Mouse (Mus musculus): ENCODE data around the gene Tnrc6a.

Gene Tnrc6a

DNA sequence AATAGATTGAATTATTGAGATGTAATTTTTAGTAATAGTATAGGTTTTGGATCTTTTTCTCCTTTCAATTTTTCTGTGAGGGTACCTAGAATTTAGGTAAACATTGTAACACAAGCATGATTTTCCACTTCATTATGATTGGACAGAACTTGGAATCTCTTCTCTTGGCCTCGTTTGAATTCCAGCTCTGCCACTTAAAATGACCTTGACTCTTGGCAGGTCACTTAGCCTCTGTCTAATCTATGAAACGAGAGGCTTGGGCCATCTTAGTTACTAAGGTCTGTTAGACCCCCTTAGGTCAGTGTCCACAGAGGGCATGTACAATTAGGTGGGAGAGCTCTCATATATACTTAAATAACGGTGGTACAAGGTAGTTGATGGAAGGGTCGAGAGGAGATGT is 2.4 kb downstream of the Tnrc6a start:
- no peak for DNase-seq

GRCm38 (mm10) chr7:123127301-123127700 is 3.6 kb downstream of the Tnrc6a start:
- no peak for DNase-seq

DNA sequence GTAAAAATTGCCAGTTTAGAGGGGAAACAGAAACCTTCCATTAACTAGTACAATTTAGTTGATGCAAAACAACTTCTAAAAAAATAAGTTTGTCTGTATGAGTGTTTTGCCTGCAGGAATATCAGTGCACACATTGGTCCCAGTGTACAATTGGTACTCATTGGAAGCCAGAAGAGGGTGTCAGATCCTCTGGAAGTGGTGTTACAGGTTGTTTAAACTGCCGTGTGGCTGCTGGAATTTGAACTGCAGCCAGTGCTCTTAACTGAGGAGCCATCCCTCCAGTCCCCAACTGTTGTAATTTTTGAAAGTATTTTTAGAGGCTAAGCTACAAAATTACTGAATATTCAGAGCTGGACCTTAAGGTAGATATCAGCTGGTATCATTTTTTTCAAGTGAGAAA is 4.3 kb downstream of the Tnrc6a start:
- DNase-seq = no peak

DNA sequence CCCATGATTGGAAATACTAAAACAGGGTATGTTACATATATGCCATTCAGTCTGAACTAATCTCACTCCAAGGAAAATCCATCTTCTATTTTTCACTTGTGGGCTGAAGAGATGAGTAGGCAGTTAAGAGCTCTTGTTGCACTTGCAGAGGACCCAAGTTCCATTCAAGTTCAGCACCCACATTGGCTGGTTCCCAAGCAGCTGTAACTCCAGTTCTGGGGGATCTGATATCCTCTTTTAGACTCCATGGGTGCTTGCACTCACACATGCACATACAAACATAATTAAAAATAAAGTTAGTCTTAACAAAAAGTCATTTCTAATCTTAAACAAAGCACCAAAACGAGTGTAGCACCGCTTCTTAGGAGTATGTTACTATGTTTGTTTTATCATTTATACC is 5.4 kb downstream of the Tnrc6a start:
- no peak for DNase-seq

GRCm38 (mm10) chr7:123130198-123130597 is 6.5 kb downstream of the Tnrc6a start:
- DNase-seq = no peak

DNA sequence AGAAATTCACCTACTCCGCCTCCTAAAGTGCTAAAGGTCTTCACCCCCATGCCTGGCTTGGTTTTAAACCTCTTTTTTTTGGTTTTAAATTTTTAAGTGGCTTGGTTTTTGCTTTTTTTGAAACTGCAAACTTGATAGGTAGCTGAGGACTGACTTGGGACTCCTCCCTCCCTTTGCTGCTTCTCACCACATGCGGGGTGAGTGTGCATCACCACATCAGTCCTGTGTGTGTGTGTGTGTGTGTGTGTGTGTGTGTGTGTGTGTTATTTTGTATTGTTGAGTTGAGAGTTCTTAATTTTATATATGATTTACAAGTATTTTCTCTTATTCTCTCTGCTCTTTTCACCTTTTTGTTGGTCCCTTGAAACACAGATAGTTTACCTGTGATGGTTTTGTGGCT is 8.7 kb downstream of the Tnrc6a start:
- peak; percentile 12 for DNase-seq

DNA sequence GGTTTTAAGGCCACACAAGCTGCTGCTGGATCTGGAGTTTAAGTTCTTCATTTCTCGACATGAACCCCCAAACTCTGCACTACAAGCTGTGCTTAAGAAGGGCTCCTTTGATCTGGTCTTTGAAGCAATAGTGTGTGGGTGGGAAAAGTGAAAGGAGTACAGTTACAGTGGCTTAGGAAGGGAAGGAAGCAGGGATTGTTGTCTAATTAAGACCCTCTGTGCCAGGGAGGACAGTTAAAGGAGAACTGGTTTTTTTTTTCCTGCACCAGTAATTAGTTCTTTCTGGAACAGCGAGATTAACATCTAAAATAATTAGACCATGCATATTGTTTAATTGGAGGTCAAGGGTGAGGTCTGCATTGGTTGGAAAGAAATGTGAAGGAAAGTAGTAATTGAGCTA is 11.2 kb downstream of the Tnrc6a start:
- DNase-seq = peak; percentile 29

- DNase-seq = peak; percentile 12
Measured at GRCm38 (mm10) chr7:123135655-123136054, 12.0 kb downstream of the Tnrc6a start.

- peak; percentile 54 for DNase-seq
Measured at GRCm38 (mm10) chr7:123138001-123138400, 14.3 kb downstream of the Tnrc6a start.

GRCm38 (mm10) chr7:123146141-123146846 is 22.6 kb downstream of the Tnrc6a start:
- no peak for DNase-seq

- no peak for DNase-seq
Measured at GRCm38 (mm10) chr7:123147787-123148186, 24.1 kb downstream of the Tnrc6a start.

DNA sequence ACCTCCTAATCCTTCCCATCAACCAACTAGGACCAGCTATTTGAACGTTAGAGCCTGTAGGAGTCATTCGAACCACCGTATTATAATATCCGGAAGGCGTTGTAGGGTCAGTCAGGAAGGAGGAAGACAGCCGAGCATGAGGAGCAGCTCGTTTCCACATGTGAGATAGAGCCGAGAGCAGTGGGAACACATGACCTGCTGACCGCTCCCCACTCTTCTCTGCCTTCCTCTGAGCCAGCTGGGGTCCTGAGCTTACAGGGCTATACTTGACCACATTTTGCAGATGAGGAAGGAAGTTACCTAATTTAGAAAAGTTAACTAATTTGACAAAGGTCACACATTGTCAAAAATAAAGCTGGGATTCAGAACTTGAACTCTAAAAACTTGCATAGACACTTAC is 25.2 kb downstream of the Tnrc6a start:
- no peak for DNase-seq

- no peak for DNase-seq
Measured at GRCm38 (mm10) chr7:123162346-123162745, 38.7 kb downstream of the Tnrc6a start.

DNA sequence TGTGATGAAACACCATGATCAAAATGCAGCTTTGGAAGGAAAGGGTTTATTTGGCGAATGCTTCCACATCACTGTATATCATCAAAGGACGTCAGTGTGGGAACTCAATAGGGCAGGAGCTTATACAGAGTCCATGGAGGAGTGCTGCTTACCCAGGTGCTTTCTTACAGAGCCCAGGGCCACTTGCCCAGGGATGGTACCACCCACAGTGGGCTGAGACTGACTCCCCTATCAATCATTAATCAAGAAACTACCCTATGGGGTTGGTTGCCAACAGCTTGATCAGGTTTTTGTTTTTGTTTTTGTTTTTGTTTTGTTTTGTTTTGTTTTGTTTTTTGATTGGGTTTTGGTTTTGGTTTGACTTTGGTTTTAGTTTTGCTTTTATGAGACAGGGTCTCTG is 43.8 kb downstream of the Tnrc6a start:
- no peak for DNase-seq

GRCm38 (mm10) chr7:123169618-123170017 is 45.9 kb downstream of the Tnrc6a start:
- no peak for DNase-seq

DNA sequence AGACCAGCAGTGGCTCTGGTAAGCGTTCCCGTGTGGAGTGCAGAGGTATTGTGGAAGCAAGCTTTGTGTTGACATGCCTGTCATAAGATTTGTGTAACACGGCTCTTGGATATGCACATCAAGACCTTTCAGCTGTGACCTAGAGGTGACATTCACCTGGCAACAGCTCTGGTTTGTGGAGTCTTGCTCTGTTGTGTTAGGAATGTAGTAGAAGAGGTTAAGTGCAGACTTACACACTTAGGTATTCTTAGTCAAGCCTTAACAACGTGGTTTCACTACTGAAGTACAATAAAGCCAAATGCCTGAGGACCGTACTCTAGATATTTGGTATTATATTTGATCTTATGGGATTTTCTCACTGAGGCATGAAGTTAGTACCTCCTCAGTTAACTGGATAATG is 48.4 kb downstream of the Tnrc6a start:
- no peak for DNase-seq

GRCm38 (mm10) chr7:123177215-123177614 is 53.5 kb downstream of the Tnrc6a start:
- DNase-seq = no peak

- DNase-seq = no peak
Measured at GRCm38 (mm10) chr7:123181787-123182701, 58.4 kb downstream of the Tnrc6a start.

DNA sequence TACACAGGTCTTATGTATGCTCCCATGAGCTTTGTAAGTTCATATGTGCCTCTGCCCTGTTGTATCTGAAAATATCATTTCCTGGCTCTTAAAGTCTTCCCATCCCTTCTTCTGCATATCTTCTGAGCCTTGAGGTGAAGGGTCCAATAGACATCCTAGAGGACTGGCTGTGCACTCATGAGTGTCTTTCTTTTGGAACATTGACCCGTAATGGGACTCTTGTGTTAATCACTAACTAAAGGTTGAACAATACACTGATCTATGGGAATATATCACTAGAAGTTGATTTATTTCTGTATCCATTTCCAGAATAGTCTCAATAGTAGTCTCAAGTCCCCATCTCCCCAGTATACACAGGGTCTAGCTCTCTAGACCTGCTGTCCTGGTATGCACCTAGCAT is 61.2 kb downstream of the Tnrc6a start:
- DNase-seq = no peak

DNA sequence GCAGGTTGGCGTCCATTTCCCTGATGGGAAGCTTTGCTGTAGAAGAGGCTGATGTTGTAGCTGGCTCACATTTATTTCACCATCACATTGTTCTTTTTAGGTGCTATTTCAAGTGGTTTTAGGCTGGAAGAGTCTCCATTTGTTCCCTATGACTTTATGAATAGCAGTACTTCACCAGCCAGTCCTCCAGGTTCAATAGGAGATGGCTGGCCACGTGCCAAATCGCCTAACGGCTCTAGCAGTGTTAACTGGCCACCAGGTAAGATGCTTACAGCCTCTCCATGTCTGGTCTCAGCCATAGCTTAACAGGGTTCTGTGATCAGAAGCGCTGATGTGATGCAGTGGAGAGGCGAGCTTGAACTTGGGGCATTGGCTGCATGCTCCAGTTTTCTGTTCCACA is 62.8 kb downstream of the Tnrc6a start:
- no peak for DNase-seq

GRCm38 (mm10) chr7:123187246-123187645 is 63.6 kb downstream of the Tnrc6a start:
- no peak for DNase-seq

DNA sequence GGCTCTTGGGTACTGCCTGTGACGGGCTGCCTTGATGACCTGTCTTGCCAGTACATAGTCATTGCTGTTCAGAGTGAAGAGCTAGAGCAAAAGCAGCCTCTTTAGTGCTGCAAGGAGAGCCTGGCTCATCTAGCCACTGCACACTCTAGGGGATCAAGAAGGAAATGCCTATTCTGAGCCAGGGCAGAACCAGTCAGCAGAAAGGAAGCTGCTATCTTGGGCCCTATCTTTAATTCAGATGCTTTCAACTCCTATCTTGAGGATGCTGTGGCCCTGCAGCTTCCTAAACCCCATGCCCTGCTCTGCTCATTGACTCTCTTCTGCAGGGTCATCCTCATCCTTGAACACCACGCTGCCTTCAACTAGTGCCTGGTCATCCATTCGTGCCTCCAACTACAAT is 64.8 kb downstream of the Tnrc6a start:
- DNase-seq = no peak

- no peak for DNase-seq
Measured at GRCm38 (mm10) chr7:123189762-123190161, 66.1 kb downstream of the Tnrc6a start.

DNA sequence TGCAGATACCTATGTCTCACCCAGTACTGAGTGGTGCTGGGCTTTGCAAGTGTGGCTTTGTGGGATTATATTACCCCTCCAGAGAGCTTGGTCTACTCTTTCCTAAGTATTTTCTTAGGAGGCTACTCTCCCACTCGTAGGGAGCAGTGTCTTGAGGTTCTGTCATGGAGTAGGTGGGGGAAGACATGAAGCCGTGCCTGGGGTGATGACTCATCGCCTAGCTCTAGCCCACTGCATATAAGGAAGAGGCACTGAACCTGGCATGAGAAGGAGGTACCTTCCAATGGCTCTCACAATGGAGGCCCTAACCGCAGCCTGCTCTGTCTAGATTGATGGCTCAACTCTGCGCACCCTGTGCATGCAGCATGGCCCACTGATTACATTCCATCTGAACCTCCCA is 68.0 kb downstream of the Tnrc6a start:
- no peak for DNase-seq
